Mouse (Mus musculus): ENCODE measurements at regions not wholly inside any gene's neighbourhood (a gene's known extent, or its start where the extent isn't known, plus 50 kb on each side); places are given as distances from the start of the nearest gene placed in this dataset.

DNA sequence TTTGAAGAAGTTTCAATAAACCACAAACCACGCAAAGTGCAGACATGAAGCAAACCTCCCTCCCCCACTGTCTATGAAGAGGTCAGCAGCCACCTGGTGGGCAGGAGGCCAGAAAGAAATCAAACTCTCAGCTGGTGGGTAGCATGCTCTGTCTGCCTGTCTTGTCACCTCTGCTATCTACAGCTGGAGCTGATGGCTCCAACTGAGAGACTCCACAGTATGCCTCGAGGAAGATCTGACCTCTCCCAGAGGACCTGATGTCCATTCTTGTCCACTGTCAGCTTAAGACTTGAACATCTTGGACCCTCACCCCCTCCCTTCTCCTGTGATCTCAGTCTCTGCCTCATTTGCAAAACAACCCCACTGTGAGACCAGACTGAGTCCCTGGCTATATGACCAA, 585.0 kb upstream of the Cdh11 start:
- Histone ChIP-seq H3K9ac (ENCODE audit: low read depth, low read length) (no peak overlapping the region), H3K27me3 (ENCODE audit: control insufficient read depth, insufficient read depth, low read length) (no peaks in the 10 kb centered on the region), H3K4me3 (no peak overlapping the region), H3K4me1 (ENCODE audit: control insufficient read depth, insufficient read depth, low read length) (no peaks in the 10 kb centered on the region), H3K27ac (no peak overlapping the region), H3K36me3 (ENCODE audit: control insufficient read depth, insufficient read depth, low read length) (no peaks in the 10 kb centered on the region), H3K79me2 (replicated peaks; ENCODE audit: control insufficient read depth, insufficient read depth, low read length) (no peaks in the 10 kb centered on the region)
- TF ChIP-seq CTCF (IDR thresholded peaks at IDR 0.05) (no peak), EP300 (IDR thresholded peaks at IDR 0.05; ENCODE audit: insufficient read depth, low read depth, low read length) (no peak), POLR2A (IDR thresholded peaks at IDR 0.05; ENCODE audit: insufficient read depth, low read depth, low read length) (no peak)
- intact Hi-C loops (cut with DNase I), result no loop called here
- no peak for DNase-seq
- WGBS, result 40% methylated on average over 2 of the region's 2 CpGs

DNA sequence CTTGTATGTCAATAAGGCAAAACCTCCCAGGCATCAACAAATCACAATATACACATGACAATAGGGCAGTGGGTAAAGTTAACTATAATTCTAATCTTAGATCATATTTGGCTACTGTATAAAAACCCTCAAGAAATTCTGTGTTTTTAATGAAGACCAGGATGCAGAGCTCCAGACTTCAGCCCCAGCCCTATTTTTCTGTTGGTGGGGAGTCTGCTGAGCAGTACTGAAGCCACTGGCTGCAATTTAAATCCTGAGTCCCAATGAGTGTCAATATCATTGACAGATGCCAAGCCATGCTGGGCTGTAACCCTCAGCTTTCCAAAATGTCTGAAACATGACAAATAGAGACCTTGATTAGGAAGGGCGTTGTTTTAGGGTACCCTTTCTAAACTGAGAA, 587.6 kb upstream of the Cdh11 start:
- Histone ChIP-seq H3K36me3 (ENCODE audit: control insufficient read depth, insufficient read depth, low read length) (no peaks in the 10 kb centered on the region), H3K9ac (ENCODE audit: low read depth, low read length) (no peak overlapping the region), H3K79me2 (replicated peaks; ENCODE audit: control insufficient read depth, insufficient read depth, low read length) (no peaks in the 10 kb centered on the region), H3K4me1 (ENCODE audit: control insufficient read depth, insufficient read depth, low read length) (no peaks in the 10 kb centered on the region), H3K4me3 (no peak overlapping the region), H3K27me3 (ENCODE audit: control insufficient read depth, insufficient read depth, low read length) (no peaks in the 10 kb centered on the region), H3K27ac (no peak overlapping the region)
- WGBS, result 50% methylated on average over 1 of the region's 1 CpGs
- TF ChIP-seq CTCF (IDR thresholded peaks at IDR 0.05) (no peak), EP300 (IDR thresholded peaks at IDR 0.05; ENCODE audit: insufficient read depth, low read depth, low read length) (no peak), POLR2A (IDR thresholded peaks at IDR 0.05; ENCODE audit: insufficient read depth, low read depth, low read length) (no peak)
- intact Hi-C loops (cut with DNase I), result no loop called here
- no peak for DNase-seq

DNA sequence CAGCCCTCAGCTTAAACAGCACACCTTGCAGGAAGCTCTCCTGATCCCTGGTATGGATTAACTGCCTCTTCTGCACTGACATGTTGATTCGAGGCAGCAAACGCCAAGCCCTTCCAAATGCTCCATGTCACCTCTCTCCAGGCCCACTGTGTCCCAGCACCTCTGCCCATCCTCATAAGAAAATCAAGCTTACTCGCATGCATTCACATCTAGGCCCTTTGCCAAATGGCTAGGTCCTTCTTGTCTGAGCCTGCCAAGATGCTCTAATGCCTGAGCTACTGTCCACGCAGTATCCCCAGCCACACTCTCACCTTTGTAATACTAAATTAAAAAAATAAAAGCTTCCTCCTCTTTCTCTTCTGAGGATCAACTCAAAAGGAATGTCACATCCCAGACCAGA, 588.7 kb upstream of the Cdh11 start:
- WGBS, result 67% methylated on average over 4 of the region's 4 CpGs
- no peaks in the 10 kb centered on the region for H3K4me1 ChIP-seq (ENCODE audit: control insufficient read depth, insufficient read depth, low read length)
- H3K9ac ChIP-seq (ENCODE audit: low read depth, low read length), result no peak overlapping the region
- H3K79me2 ChIP-seq (replicated peaks; ENCODE audit: control insufficient read depth, insufficient read depth, low read length), result no peaks in the 10 kb centered on the region
- H3K4me3 ChIP-seq, result no peak overlapping the region
- intact Hi-C loops (cut with DNase I), result no loop called here
- no peaks in the 10 kb centered on the region for H3K27me3 ChIP-seq (ENCODE audit: control insufficient read depth, insufficient read depth, low read length)
- no peaks in the 10 kb centered on the region for H3K36me3 ChIP-seq (ENCODE audit: control insufficient read depth, insufficient read depth, low read length)
- no peak for TF ChIP-seq POLR2A (IDR thresholded peaks at IDR 0.05; ENCODE audit: insufficient read depth, low read depth, low read length)
- no peak for TF ChIP-seq EP300 (IDR thresholded peaks at IDR 0.05; ENCODE audit: insufficient read depth, low read depth, low read length)
- no peak for TF ChIP-seq CTCF (IDR thresholded peaks at IDR 0.05)
- DNase-seq, result no peak
- no peak overlapping the region for H3K27ac ChIP-seq

DNA sequence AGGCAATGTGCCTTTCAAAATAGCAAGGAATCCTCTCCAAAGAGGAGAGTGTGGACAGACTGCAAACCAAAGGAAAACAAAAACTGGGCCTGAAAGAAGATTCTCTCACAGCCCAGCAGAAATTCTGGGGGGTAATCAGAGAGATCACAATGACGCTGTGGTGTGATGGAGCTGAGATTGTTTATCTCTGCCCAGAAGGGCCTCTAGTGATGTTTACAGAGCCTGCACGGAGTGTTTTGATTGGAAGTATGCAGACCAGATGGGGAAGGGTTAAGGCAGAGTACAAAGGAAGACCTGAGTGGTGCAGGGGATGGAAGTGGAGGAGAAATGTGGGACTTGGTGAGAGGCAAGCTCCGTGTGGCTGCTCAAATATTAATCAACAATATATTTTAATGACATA, 593.1 kb upstream of the Cdh11 start:
- H3K4me3 ChIP-seq, result no peak overlapping the region
- H3K27ac ChIP-seq, result no peak overlapping the region
- no peak for TF ChIP-seq POLR2A (IDR thresholded peaks at IDR 0.05; ENCODE audit: insufficient read depth, low read depth, low read length)
- no peak for TF ChIP-seq EP300 (IDR thresholded peaks at IDR 0.05; ENCODE audit: insufficient read depth, low read depth, low read length)
- no peak for TF ChIP-seq CTCF (IDR thresholded peaks at IDR 0.05)
- 37% methylated on average over 3 of the region's 3 CpGs for WGBS
- no peaks in the 10 kb centered on the region for H3K79me2 ChIP-seq (replicated peaks; ENCODE audit: control insufficient read depth, insufficient read depth, low read length)
- H3K9ac ChIP-seq (ENCODE audit: low read depth, low read length), result no peak overlapping the region
- H3K36me3 ChIP-seq (ENCODE audit: control insufficient read depth, insufficient read depth, low read length), result no peaks in the 10 kb centered on the region
- DNase-seq, result no peak
- H3K27me3 ChIP-seq (ENCODE audit: control insufficient read depth, insufficient read depth, low read length), result no peaks in the 10 kb centered on the region
- intact Hi-C loops (cut with DNase I), result no loop called here
- H3K4me1 ChIP-seq (ENCODE audit: control insufficient read depth, insufficient read depth, low read length), result no peaks in the 10 kb centered on the region

DNA sequence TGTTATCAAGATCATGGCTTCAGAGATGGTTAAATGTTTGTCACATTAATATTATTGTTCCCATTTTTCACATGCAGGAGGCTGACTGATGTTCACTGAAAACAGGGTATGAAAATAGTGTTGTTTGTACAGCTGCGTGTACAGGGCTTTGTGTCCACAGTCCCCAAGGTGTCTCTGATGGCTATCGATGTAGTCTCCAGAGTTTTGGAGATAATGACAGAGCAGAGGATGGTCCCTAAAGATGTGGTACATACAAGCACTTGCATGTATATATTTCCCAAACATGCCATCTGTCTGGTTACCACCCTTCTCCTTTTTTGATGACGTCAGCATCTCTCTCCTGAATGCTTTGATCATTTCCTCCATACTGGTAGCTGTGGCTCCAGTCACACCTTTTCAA, 596.1 kb upstream of the Cdh11 start:
- no peak for DNase-seq
- Histone ChIP-seq H3K4me1 (ENCODE audit: control insufficient read depth, insufficient read depth, low read length) (no peaks in the 10 kb centered on the region), H3K9ac (ENCODE audit: low read depth, low read length) (no peak overlapping the region), H3K4me3 (no peak overlapping the region), H3K27ac (no peak overlapping the region), H3K79me2 (replicated peaks; ENCODE audit: control insufficient read depth, insufficient read depth, low read length) (no peaks in the 10 kb centered on the region), H3K36me3 (ENCODE audit: control insufficient read depth, insufficient read depth, low read length) (no peaks in the 10 kb centered on the region), H3K27me3 (ENCODE audit: control insufficient read depth, insufficient read depth, low read length) (no peaks in the 10 kb centered on the region)
- no peak for TF ChIP-seq POLR2A (IDR thresholded peaks at IDR 0.05; ENCODE audit: insufficient read depth, low read depth, low read length)
- TF ChIP-seq CTCF (IDR thresholded peaks at IDR 0.05), result no peak
- no peak for TF ChIP-seq EP300 (IDR thresholded peaks at IDR 0.05; ENCODE audit: insufficient read depth, low read depth, low read length)
- intact Hi-C loops (cut with DNase I), result no loop called here
- 45% methylated on average over 3 of the region's 3 CpGs for WGBS

DNA sequence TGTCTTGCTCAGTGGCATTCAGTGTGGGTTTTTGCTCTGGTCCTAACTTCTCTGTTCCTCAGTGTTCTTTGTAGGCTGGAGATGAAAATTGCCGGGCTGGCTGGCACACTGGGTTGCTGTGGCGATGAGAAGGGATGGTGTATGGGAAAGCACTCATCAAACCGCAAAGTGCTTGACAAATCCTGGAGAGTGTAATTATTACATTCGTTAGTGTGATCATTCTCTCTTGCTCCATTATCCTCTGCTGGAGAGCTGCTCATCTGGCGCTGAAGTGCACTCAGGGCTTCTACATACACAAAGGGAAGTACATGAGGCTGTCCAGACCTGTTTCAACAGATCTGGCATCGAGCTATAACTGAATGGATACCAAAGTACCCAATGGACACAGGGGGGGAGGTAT, 605.9 kb upstream of the Cdh11 start:
- no peak for DNase-seq
- WGBS, result 87% methylated on average over 6 of the region's 6 CpGs
- no peak overlapping the region for H3K9ac ChIP-seq (ENCODE audit: low read depth, low read length)
- intact Hi-C loops (cut with DNase I), result no loop called here
- no peak overlapping the region for H3K27ac ChIP-seq
- no peaks in the 10 kb centered on the region for H3K36me3 ChIP-seq (ENCODE audit: control insufficient read depth, insufficient read depth, low read length)
- no peaks in the 10 kb centered on the region for H3K4me1 ChIP-seq (ENCODE audit: control insufficient read depth, insufficient read depth, low read length)
- no peaks in the 10 kb centered on the region for H3K27me3 ChIP-seq (ENCODE audit: control insufficient read depth, insufficient read depth, low read length)
- TF ChIP-seq POLR2A (IDR thresholded peaks at IDR 0.05; ENCODE audit: insufficient read depth, low read depth, low read length) (no peak), CTCF (IDR thresholded peaks at IDR 0.05) (no peak), EP300 (IDR thresholded peaks at IDR 0.05; ENCODE audit: insufficient read depth, low read depth, low read length) (no peak)
- H3K4me3 ChIP-seq, result no peak overlapping the region
- H3K79me2 ChIP-seq (replicated peaks; ENCODE audit: control insufficient read depth, insufficient read depth, low read length), result no peaks in the 10 kb centered on the region

Data from heart, adult 2 months (tissue).